Mouse (Mus musculus): Measurements from ENCODE around the gene Lcn12. TPM values are rescaled to one million over a fixed set of nuclear protein-coding genes. Genes with fewer than 3 reads are reported as not detected.

The Lcn12 gene
- total and polyA plus RNA-seq, 2 experiments from 2014 or later = not detected

GRCm38 (mm10) chr2:25533707-25534106 is 40.0 kb upstream of the Lcn12 start:
- H3K27me3 ChIP-seq (ENCODE audit: insufficient read depth, low read length) = no peaks in the 10 kb centered on the region
- H3K27ac ChIP-seq = no peak overlapping the region
- H3K4me3 ChIP-seq (ENCODE audit: low read length) = no peak overlapping the region
- H3K9ac ChIP-seq (replicated peaks; ENCODE audit: low read length) = no peak overlapping the region
- no peak for TF ChIP-seq CTCF (IDR thresholded peaks at IDR 0.05; ENCODE audit: low read depth)
- no peak overlapping the region for H3K4me2 ChIP-seq (ENCODE audit: low read depth, low read length)
- H3K4me1 ChIP-seq (ENCODE audit: insufficient read depth, low read length) = no peaks in the 10 kb centered on the region
- DNase-seq (ENCODE audit: low spot score) = no peak
- 0 out of 2 replicates have a peak, but pooled peaks have one; percentile 38 for ATAC-seq
- 89% methylated on average over 2 of the region's 2 CpGs for WGBS
- H3K9me3 ChIP-seq (ENCODE audit: low read length) = no peaks in the 10 kb centered on the region
- peaks cover 11% of the 10 kb centered on the region; the same call in 1 of the 2 replicates for H3K36me3 ChIP-seq (ENCODE audit: insufficient read depth, low read length)

- H3K9ac ChIP-seq (replicated peaks; ENCODE audit: low read length) = no peak overlapping the region
- ATAC-seq (no peak), DNase-seq (ENCODE audit: low spot score) (no peak)
- no peak overlapping the region for H3K4me3 ChIP-seq (ENCODE audit: low read length)
- no peaks in the 10 kb centered on the region for H3K27me3 ChIP-seq (ENCODE audit: insufficient read depth, low read length)
- H3K9me3 ChIP-seq (ENCODE audit: low read length) = no peaks in the 10 kb centered on the region
- peaks cover 52% of the 10 kb centered on the region for H3K36me3 ChIP-seq (ENCODE audit: insufficient read depth, low read length)
- H3K4me1 ChIP-seq (ENCODE audit: insufficient read depth, low read length) = no peaks in the 10 kb centered on the region
- TF ChIP-seq CTCF (IDR thresholded peaks at IDR 0.05; ENCODE audit: low read depth) = no peak
- 91% methylated on average over 9 of the region's 9 CpGs for WGBS
- H3K4me2 ChIP-seq (ENCODE audit: low read depth, low read length) = no peak overlapping the region
- H3K27ac ChIP-seq = no peak overlapping the region
These were observed 33.0 kb upstream of the Lcn12 start for GRCm38 (mm10) chr2:25526510-25527302.

GRCm38 (mm10) chr2:25509912-25510311 is 16.2 kb upstream of the Lcn12 start:
- no peak for DNase-seq (ENCODE audit: low spot score)
- no peaks in the 10 kb centered on the region for H3K9me3 ChIP-seq (ENCODE audit: low read length)
- WGBS = 58% methylated on average over 3 of the region's 3 CpGs
- no peaks in the 10 kb centered on the region for H3K27me3 ChIP-seq (ENCODE audit: insufficient read depth, low read length)
- H3K36me3 ChIP-seq (ENCODE audit: insufficient read depth, low read length) = peaks cover 6% of the 10 kb centered on the region; the same call in 1 of the 2 replicates
- H3K4me2 ChIP-seq (ENCODE audit: low read depth, low read length) = no peak overlapping the region
- no peak for ATAC-seq
- TF ChIP-seq CTCF (IDR thresholded peaks at IDR 0.05; ENCODE audit: low read depth) = peak; percentile 56
- no peak overlapping the region for H3K4me3 ChIP-seq (ENCODE audit: low read length)
- H3K9ac ChIP-seq (replicated peaks; ENCODE audit: low read length) = no peak overlapping the region
- H3K4me1 ChIP-seq (ENCODE audit: insufficient read depth, low read length) = no peaks in the 10 kb centered on the region
- H3K27ac ChIP-seq = no peak overlapping the region

GRCm38 (mm10) chr2:25506964-25507363 is 13.3 kb upstream of the Lcn12 start:
- ATAC-seq (no peak; the same call in 1 of the 2 replicates), DNase-seq (ENCODE audit: low spot score) (peak; percentile 32)
- Histone ChIP-seq H3K9ac (replicated peaks; ENCODE audit: low read length) (no peak overlapping the region), H3K27ac (no peak overlapping the region), H3K36me3 (ENCODE audit: insufficient read depth, low read length) (peaks cover 28% of the 10 kb centered on the region; the same call in 1 of the 2 replicates), H3K9me3 (ENCODE audit: low read length) (no peaks in the 10 kb centered on the region), H3K4me3 (ENCODE audit: low read length) (no peak overlapping the region), H3K4me2 (ENCODE audit: low read depth, low read length) (no peak overlapping the region), H3K27me3 (ENCODE audit: insufficient read depth, low read length) (no peaks in the 10 kb centered on the region), H3K4me1 (ENCODE audit: insufficient read depth, low read length) (0 out of 2 replicates have a peak, but pooled peaks cover under 1% of the 10 kb centered on the region)
- peak; percentile 50 for TF ChIP-seq CTCF (IDR thresholded peaks at IDR 0.05; ENCODE audit: low read depth)
- 36% methylated on average over 5 of the region's 5 CpGs for WGBS

GRCm38 (mm10) chr2:25505860-25506259 is 12.1 kb upstream of the Lcn12 start:
- 87% methylated on average over 4 of the region's 4 CpGs for WGBS
- Histone ChIP-seq H3K4me3 (ENCODE audit: low read length) (no peak overlapping the region), H3K9me3 (ENCODE audit: low read length) (no peaks in the 10 kb centered on the region), H3K27me3 (ENCODE audit: insufficient read depth, low read length) (no peaks in the 10 kb centered on the region), H3K27ac (no peak overlapping the region), H3K4me1 (ENCODE audit: insufficient read depth, low read length) (peaks cover 9% of the 10 kb centered on the region), H3K9ac (replicated peaks; ENCODE audit: low read length) (no peak overlapping the region), H3K4me2 (ENCODE audit: low read depth, low read length) (no peak overlapping the region), H3K36me3 (ENCODE audit: insufficient read depth, low read length) (peaks cover 28% of the 10 kb centered on the region; the same call in 1 of the 2 replicates)
- ATAC-seq (no peak), DNase-seq (ENCODE audit: low spot score) (no peak)
- TF ChIP-seq CTCF (IDR thresholded peaks at IDR 0.05; ENCODE audit: low read depth) = no peak

GRCm38 (mm10) chr2:25505000-25505399 is 11.3 kb upstream of the Lcn12 start:
- H3K27me3 ChIP-seq (ENCODE audit: insufficient read depth, low read length) = no peaks in the 10 kb centered on the region
- H3K4me3 ChIP-seq (ENCODE audit: low read length) = no peak overlapping the region
- H3K36me3 ChIP-seq (ENCODE audit: insufficient read depth, low read length) = peaks cover 28% of the 10 kb centered on the region; the same call in 1 of the 2 replicates
- no peaks in the 10 kb centered on the region for H3K9me3 ChIP-seq (ENCODE audit: low read length)
- TF ChIP-seq CTCF (IDR thresholded peaks at IDR 0.05; ENCODE audit: low read depth) = no peak
- H3K4me1 ChIP-seq (ENCODE audit: insufficient read depth, low read length) = peaks cover 13% of the 10 kb centered on the region
- DNase-seq (ENCODE audit: low spot score) (no peak), ATAC-seq (no peak)
- H3K9ac ChIP-seq (replicated peaks; ENCODE audit: low read length) = no peak overlapping the region
- H3K27ac ChIP-seq = no peak overlapping the region
- no peak overlapping the region for H3K4me2 ChIP-seq (ENCODE audit: low read depth, low read length)
- 88% methylated on average over 1 of the region's 1 CpGs for WGBS

GRCm38 (mm10) chr2:25504538-25504937 is 10.8 kb upstream of the Lcn12 start:
- H3K27me3 ChIP-seq (ENCODE audit: insufficient read depth, low read length) = no peaks in the 10 kb centered on the region
- H3K9me3 ChIP-seq (ENCODE audit: low read length) = no peaks in the 10 kb centered on the region
- no peak for TF ChIP-seq CTCF (IDR thresholded peaks at IDR 0.05; ENCODE audit: low read depth)
- no peak overlapping the region for H3K4me2 ChIP-seq (ENCODE audit: low read depth, low read length)
- no peak overlapping the region for H3K9ac ChIP-seq (replicated peaks; ENCODE audit: low read length)
- peaks cover 14% of the 10 kb centered on the region for H3K4me1 ChIP-seq (ENCODE audit: insufficient read depth, low read length)
- no peak overlapping the region for H3K4me3 ChIP-seq (ENCODE audit: low read length)
- no peak for DNase-seq (ENCODE audit: low spot score)
- no peak overlapping the region for H3K27ac ChIP-seq
- 95% methylated on average over 19 of the region's 19 CpGs for WGBS
- ATAC-seq = no peak
- H3K36me3 ChIP-seq (ENCODE audit: insufficient read depth, low read length) = peaks cover 28% of the 10 kb centered on the region; the same call in 1 of the 2 replicates

Data from hindbrain, postnatal 0 days (tissue).